Mouse (Mus musculus) liver, adult 2 months (tissue): ENCODE measurements at regions not wholly inside any gene's neighbourhood (a gene's known extent, or its start where the extent isn't known, plus 50 kb on each side); places are given as distances from the start of the nearest gene placed in this dataset.

Experiments
- DNase-seq: peaks from one replicate; pipeline ENCODE4 v3.0.0-alpha.2; 2011; ENCODE audit warnings: low read depth, low spot score; ENCODE audit errors: extremely low read depth
- H3K27ac ChIP-seq: fragments of 200-500 bp; replicated peaks from 2 replicates; pipeline ENCODE4 v1.5.1; 2012; ENCODE audit warnings: low read depth, mild to moderate bottlenecking, control low read depth, inconsistent platforms, low read length; ENCODE audit not compliant: insufficient read depth
- H3K27me3 ChIP-seq: fragments of 200-500 bp; 2 replicates; pipeline ENCODE4 v1.6.1; 2012; ENCODE audit warnings: mild to moderate bottlenecking, moderate library complexity, low read length, inconsistent platforms; ENCODE audit not compliant: control insufficient read depth, insufficient read depth
- H3K36me3 ChIP-seq: fragments of 200-500 bp; 2 replicates; pipeline ENCODE4 v1.6.1; 2012; ENCODE audit warnings: low read length, inconsistent platforms; ENCODE audit not compliant: control insufficient read depth, insufficient read depth
- H3K4me1 ChIP-seq: fragments of 200-500 bp; 2 replicates; pipeline ENCODE4 v1.6.1; 2011; ENCODE audit warnings: low read length; ENCODE audit not compliant: control insufficient read depth, insufficient read depth
- H3K4me3 ChIP-seq: fragments of 200-500 bp; 2 replicates; pipeline ENCODE4 v1.5.1; 2011; ENCODE audit warnings: low read depth, mild to moderate bottlenecking, control low read depth, low read length, moderate library complexity; ENCODE audit not compliant: insufficient read depth
- H3K79me2 ChIP-seq: fragments of 200-500 bp; 2 replicates; pipeline ENCODE4 v1.6.1; 2012; ENCODE audit warnings: inconsistent platforms, mild to moderate bottlenecking, low read length, moderate library complexity; ENCODE audit not compliant: control insufficient read depth, insufficient read depth
- H3K9ac ChIP-seq: fragments of 200-500 bp; 2 replicates; pipeline ENCODE4 v1.6.1; 2012; ENCODE audit warnings: low read depth, mild to moderate bottlenecking, control low read depth, inconsistent platforms, low read length
- CTCF ChIP-seq: fragments of 200-500 bp; IDR thresholded peaks from 2 replicates; pipeline ENCODE4 v1.5.1; 2011; ENCODE audit warnings: low read depth, low read length, control low read depth
- POLR2A ChIP-seq: fragments of 200-500 bp; IDR thresholded peaks from 2 replicates; pipeline ENCODE4 v1.6.1; 2011; ENCODE audit warnings: low read length, control low read depth; ENCODE audit not compliant: insufficient read depth; ENCODE audit errors: extremely low read depth
- WGBS: fragments of 180-500 bp; shearing (Covaris S2); methylation state at CpG from one replicate; pipeline ENCODE4 v1.1.7; 2018; 5-methylcytosine and 5-hydroxymethylcytosine counted together

DNA sequence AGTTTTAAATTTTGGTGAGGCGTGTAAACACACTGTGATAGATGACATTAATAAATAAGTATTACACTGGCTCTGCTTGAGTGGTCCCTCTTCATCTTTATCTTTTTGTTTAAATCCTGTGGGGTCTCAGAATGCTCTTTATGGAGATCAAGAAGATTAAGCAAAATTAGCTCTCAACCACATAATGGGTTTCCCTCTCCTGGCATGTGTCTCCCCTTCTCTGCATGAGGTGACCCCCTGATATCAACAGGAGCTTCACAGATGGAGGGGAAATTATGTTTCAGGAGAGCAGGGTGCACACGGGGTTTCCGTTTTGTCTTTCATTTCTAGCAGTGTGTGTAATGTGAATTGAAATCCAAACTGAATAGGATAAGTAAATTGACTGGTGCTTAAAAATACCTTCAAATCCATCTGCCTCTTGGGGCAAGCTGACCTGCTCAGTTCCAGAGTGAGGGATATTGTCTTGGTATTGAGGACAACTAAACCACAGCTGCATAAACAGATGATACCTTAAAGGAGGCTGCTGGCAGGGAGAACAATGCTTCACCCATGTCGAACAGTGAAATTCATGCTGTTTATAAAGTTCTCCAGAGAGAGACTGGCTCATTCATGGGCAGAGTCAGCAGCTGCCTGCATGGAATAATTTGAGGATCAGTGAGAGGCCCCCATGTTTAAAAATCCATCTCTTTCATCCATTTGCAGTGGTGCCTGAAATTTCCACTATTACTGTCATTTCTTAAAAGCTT, 518.3 kb upstream of the Nr2f1 start:
- H3K4me3 ChIP-seq, result no peak overlapping the region
- no peaks in the 10 kb centered on the region for H3K79me2 ChIP-seq
- H3K4me1 ChIP-seq, result no peaks in the 10 kb centered on the region
- no peak for DNase-seq
- H3K27ac ChIP-seq, result no peak overlapping the region
- H3K27me3 ChIP-seq, result no peaks in the 10 kb centered on the region
- 82% methylated on average over 4 of the region's 4 CpGs for WGBS
- TF ChIP-seq CTCF, result no peak
- no peak for TF ChIP-seq POLR2A
- no peak overlapping the region for H3K9ac ChIP-seq
- no peaks in the 10 kb centered on the region for H3K36me3 ChIP-seq

DNA sequence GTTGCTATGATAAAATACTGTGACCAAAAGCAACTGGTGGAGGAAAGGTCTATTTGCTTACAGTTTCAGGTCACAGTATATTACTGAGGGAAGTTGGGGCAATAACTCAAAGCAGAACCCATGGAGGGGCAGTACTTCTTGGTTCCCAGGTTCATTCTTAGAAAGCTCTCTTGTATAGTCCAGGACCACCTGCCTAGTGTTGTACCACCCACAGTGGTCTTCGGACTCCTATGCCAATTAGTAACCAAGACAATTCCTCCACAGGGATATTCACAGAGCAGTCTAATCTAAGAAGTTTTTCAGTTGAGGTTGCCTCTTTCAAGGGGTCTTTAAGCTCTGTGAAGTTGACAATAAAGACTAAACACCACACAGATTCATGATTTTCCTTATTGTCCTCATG, 517.6 kb upstream of the Nr2f1 start:
- DNase-seq, result no peak
- TF ChIP-seq CTCF, result no peak
- Histone ChIP-seq H3K79me2 (no peaks in the 10 kb centered on the region), H3K4me1 (no peaks in the 10 kb centered on the region), H3K27ac (no peak overlapping the region), H3K36me3 (no peaks in the 10 kb centered on the region), H3K27me3 (no peaks in the 10 kb centered on the region), H3K9ac (no peak overlapping the region), H3K4me3 (no peak overlapping the region)
- 92% methylated on average over 1 of the region's 1 CpGs for WGBS

GRCm38 (mm10) chr13:78704693-78705092, 505.1 kb upstream of the Nr2f1 start:
- Histone ChIP-seq H3K4me3 (no peak overlapping the region), H3K27ac (no peak overlapping the region), H3K36me3 (no peaks in the 10 kb centered on the region), H3K79me2 (no peaks in the 10 kb centered on the region), H3K4me1 (no peaks in the 10 kb centered on the region), H3K9ac (no peak overlapping the region), H3K27me3 (no peaks in the 10 kb centered on the region)
- 80% methylated on average over 1 of the region's 1 CpGs for WGBS
- no peak for DNase-seq
- TF ChIP-seq POLR2A, result no peak
- no peak for TF ChIP-seq CTCF

GRCm38 (mm10) chr13:78697814-78698519, 498.4 kb upstream of the Nr2f1 start:
- Histone ChIP-seq H3K27me3 (no peaks in the 10 kb centered on the region), H3K36me3 (no peaks in the 10 kb centered on the region), H3K79me2 (no peaks in the 10 kb centered on the region), H3K9ac (no peak overlapping the region), H3K4me1 (no peaks in the 10 kb centered on the region), H3K4me3 (no peak overlapping the region), H3K27ac (no peak overlapping the region)
- TF ChIP-seq CTCF (no peak), POLR2A (no peak)
- DNase-seq, result no peak
- WGBS, result 65% methylated on average over 3 of the region's 3 CpGs

DNA sequence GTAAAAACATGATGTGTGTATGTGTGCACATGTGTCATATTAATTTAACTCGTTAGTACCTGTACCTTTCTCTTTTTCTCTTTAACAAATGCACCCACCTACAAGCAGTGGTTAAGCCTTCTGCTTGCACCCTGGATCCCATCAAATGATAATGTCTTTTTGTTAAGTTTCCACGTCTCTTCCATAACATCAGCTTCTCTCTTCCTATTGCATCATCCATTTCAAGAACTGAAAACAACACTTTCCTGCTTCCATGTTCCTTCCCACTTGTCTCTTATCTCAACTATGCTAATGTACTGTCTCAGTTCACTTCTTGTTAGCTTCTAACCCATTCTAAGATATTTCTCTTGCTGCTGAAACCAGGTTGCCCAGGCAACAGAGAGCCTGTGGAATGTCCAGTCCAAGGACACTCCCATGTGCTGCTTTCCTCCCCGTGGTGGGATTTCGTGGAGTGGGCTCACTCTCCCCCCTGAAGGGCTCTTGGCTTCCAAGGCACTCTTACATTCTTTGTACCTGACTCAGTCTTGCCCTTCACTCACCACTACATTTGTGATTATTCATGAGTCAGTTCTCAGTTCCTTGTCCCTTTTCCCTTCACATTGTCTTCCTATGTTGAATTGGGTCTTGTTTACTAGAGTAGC, 479.8 kb upstream of the Nr2f1 start:
- no peaks in the 10 kb centered on the region for H3K4me1 ChIP-seq
- H3K79me2 ChIP-seq, result no peaks in the 10 kb centered on the region
- WGBS, result 46% methylated on average over 4 of the region's 4 CpGs
- DNase-seq, result no peak
- H3K27ac ChIP-seq, result no peak overlapping the region
- no peak overlapping the region for H3K4me3 ChIP-seq
- no peak for TF ChIP-seq CTCF
- no peak for TF ChIP-seq POLR2A
- no peak overlapping the region for H3K9ac ChIP-seq
- no peaks in the 10 kb centered on the region for H3K27me3 ChIP-seq
- H3K36me3 ChIP-seq, result no peaks in the 10 kb centered on the region

DNA sequence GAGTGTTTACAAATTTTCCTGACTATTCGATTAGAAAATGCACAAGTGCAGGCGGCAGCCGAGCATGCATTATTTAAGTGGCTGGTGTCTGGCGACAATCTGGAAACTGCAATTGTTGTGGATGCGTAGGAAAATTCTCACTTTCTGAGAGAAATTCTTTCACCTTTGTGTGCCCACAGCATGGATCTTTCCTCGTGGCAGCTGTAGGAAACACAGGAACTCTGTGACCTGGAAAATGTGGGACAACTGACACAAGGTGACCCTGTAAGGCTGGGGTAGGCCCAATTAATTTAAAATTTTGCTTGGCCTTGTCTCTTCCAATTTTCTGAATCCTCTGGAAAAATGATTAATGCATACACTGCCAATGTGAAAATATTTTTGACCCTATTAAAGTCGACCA, 478.7 kb upstream of the Nr2f1 start:
- 84% methylated on average over 7 of the region's 7 CpGs for WGBS
- H3K79me2 ChIP-seq, result no peaks in the 10 kb centered on the region
- H3K36me3 ChIP-seq, result no peaks in the 10 kb centered on the region
- no peak overlapping the region for H3K9ac ChIP-seq
- no peaks in the 10 kb centered on the region for H3K27me3 ChIP-seq
- H3K4me3 ChIP-seq, result no peak overlapping the region
- no peak for DNase-seq
- no peak overlapping the region for H3K27ac ChIP-seq
- no peaks in the 10 kb centered on the region for H3K4me1 ChIP-seq
- TF ChIP-seq CTCF (no peak), POLR2A (no peak)
